Mouse (Mus musculus) kidney, embryonic 16.5 days (tissue): ENCODE results near the gene Bsn. TPM values are rescaled to one million over a fixed set of nuclear protein-coding genes. Genes with fewer than 3 reads are reported as not detected.

Source experiments
- ATAC-seq: fragments of 200-750 bp; cut with Nextera tagmentation; 2 replicates; pipeline ENCODE4 v1.8.0; 2017; ENCODE audit warnings: moderate TSS enrichment; ENCODE audit not compliant: low FRiP score, low TSS enrichment
- H3K27ac ChIP-seq: fragments of 300-500 bp; sonication (generic); 2 replicates; pipeline ENCODE4 v1.5.1; 2014; ENCODE audit warnings: low read length
- H3K27me3 ChIP-seq: fragments of 300-500 bp; sonication (generic); 2 replicates; pipeline ENCODE4 v1.6.1; 2014; ENCODE audit warnings: low read length, control low read depth, mixed read lengths; ENCODE audit not compliant: insufficient read depth
- H3K36me3 ChIP-seq: fragments of 300-500 bp; sonication (generic); 2 replicates; pipeline ENCODE4 v1.6.1; 2014; ENCODE audit warnings: low read length, control low read depth, mixed read lengths; ENCODE audit not compliant: insufficient read depth
- H3K4me1 ChIP-seq: fragments of 300-500 bp; sonication (generic); 2 replicates; pipeline ENCODE4 v1.6.1; 2014; ENCODE audit warnings: low read length, control low read depth, mixed read lengths; ENCODE audit not compliant: insufficient read depth
- H3K4me2 ChIP-seq: fragments of 300-500 bp; sonication (generic); replicated peaks from 2 replicates; pipeline ENCODE4 v1.6.1; 2014; ENCODE audit warnings: low read depth, low read length
- H3K4me3 ChIP-seq: fragments of 300-500 bp; sonication (generic); 2 replicates; pipeline ENCODE4 v1.5.1; 2014; ENCODE audit warnings: mild to moderate bottlenecking, low read length
- H3K9ac ChIP-seq: fragments of 300-500 bp; sonication (generic); replicated peaks from 2 replicates; pipeline ENCODE4 v1.6.1; 2014; ENCODE audit warnings: low read length
- H3K9me3 ChIP-seq: fragments of 300-500 bp; sonication (generic); 2 replicates; pipeline ENCODE4 v1.6.1; 2016; ENCODE audit warnings: low read length, control low read depth
- WGBS: fragments of 180-500 bp; shearing (Covaris S2); extraction: QIAGEN DNeasy Blood & Tissue Kit; methylation state at CpG from one replicate; pipeline ENCODE4 v1.1.7; 2014; 5-methylcytosine and 5-hydroxymethylcytosine counted together
- polyA plus RNA-seq: library from polyadenylated mRNA; unstranded; fragments of >200 nt; fragmentation: Nextera tagmentation; extraction: Ambion mirVana; gene quantifications from 2 replicates; pipeline ENCODE4 v1.2.1, GENCODE M21; 2015

Bsn gene
- polyA plus RNA-seq, 1 experiment from 2014 or later: 0.67 TPM

GRCm38 (mm10) chr9:108144371-108145270, 45.6 kb downstream of the Bsn start:
- no peaks in the 10 kb centered on the region; the same call in 1 of the 2 replicates for H3K9me3 ChIP-seq
- no peaks in the 10 kb centered on the region for H3K4me1 ChIP-seq
- no peak overlapping the region for H3K9ac ChIP-seq
- ATAC-seq: no peak
- no peak overlapping the region for H3K27ac ChIP-seq
- H3K4me2 ChIP-seq: no peak overlapping the region
- 77% methylated on average over 17 of the region's 17 CpGs for WGBS
- no peaks in the 10 kb centered on the region for H3K27me3 ChIP-seq
- no peaks in the 10 kb centered on the region for H3K36me3 ChIP-seq
- H3K4me3 ChIP-seq: no peak overlapping the region

- no peak for ATAC-seq
- Histone ChIP-seq H3K27ac (no peak overlapping the region), H3K4me2 (no peak overlapping the region), H3K9me3 (no peaks in the 10 kb centered on the region; the same call in 1 of the 2 replicates), H3K36me3 (no peaks in the 10 kb centered on the region), H3K9ac (no peak overlapping the region), H3K4me3 (no peak overlapping the region), H3K27me3 (no peaks in the 10 kb centered on the region), H3K4me1 (no peaks in the 10 kb centered on the region)
- 83% methylated on average over 2 of the region's 2 CpGs for WGBS
These were observed 46.7 kb downstream of the Bsn start for GRCm38 (mm10) chr9:108143470-108143869.

GRCm38 (mm10) chr9:108141387-108141786, 48.8 kb downstream of the Bsn start:
- Histone ChIP-seq H3K4me2 (no peak overlapping the region), H3K27ac (no peak overlapping the region), H3K9me3 (no peaks in the 10 kb centered on the region; the same call in 1 of the 2 replicates), H3K4me3 (no peak overlapping the region), H3K36me3 (no peaks in the 10 kb centered on the region), H3K9ac (no peak overlapping the region), H3K27me3 (no peaks in the 10 kb centered on the region; the same call in 1 of the 2 replicates), H3K4me1 (no peaks in the 10 kb centered on the region)
- WGBS: 86% methylated on average over 10 of the region's 10 CpGs
- no peak for ATAC-seq

GRCm38 (mm10) chr9:108139963-108140695, 50.1 kb downstream of the Bsn start:
- H3K27ac ChIP-seq: no peak overlapping the region
- no peak for ATAC-seq
- no peaks in the 10 kb centered on the region; the same call in 1 of the 2 replicates for H3K27me3 ChIP-seq
- no peaks in the 10 kb centered on the region; the same call in 1 of the 2 replicates for H3K9me3 ChIP-seq
- WGBS: 77% methylated on average over 7 of the region's 7 CpGs
- no peak overlapping the region for H3K4me3 ChIP-seq
- no peaks in the 10 kb centered on the region for H3K4me1 ChIP-seq
- no peak overlapping the region for H3K4me2 ChIP-seq
- no peak overlapping the region for H3K9ac ChIP-seq
- no peaks in the 10 kb centered on the region for H3K36me3 ChIP-seq

GRCm38 (mm10) chr9:108139169-108139962, 50.8 kb downstream of the Bsn start:
- no peaks in the 10 kb centered on the region; the same call in 1 of the 2 replicates for H3K27me3 ChIP-seq
- no peak overlapping the region for H3K9ac ChIP-seq
- H3K36me3 ChIP-seq: no peaks in the 10 kb centered on the region
- WGBS: 86% methylated on average over 17 of the region's 17 CpGs
- H3K4me3 ChIP-seq: no peak overlapping the region
- no peaks in the 10 kb centered on the region for H3K4me1 ChIP-seq
- no peak overlapping the region for H3K27ac ChIP-seq
- ATAC-seq: no peak
- H3K9me3 ChIP-seq: no peaks in the 10 kb centered on the region; the same call in 1 of the 2 replicates
- H3K4me2 ChIP-seq: no peak overlapping the region

- Histone ChIP-seq H3K4me2 (no peak overlapping the region), H3K27ac (no peak overlapping the region), H3K9me3 (no peaks in the 10 kb centered on the region; the same call in 1 of the 2 replicates), H3K4me1 (no peaks in the 10 kb centered on the region), H3K9ac (no peak overlapping the region), H3K36me3 (no peaks in the 10 kb centered on the region), H3K4me3 (no peak overlapping the region), H3K27me3 (no peaks in the 10 kb centered on the region; the same call in 1 of the 2 replicates)
- 78% methylated on average over 6 of the region's 6 CpGs for WGBS
- no peak for ATAC-seq
These were observed 52.1 kb downstream of the Bsn start for GRCm38 (mm10) chr9:108138118-108138517.

- Histone ChIP-seq H3K27me3 (no peaks in the 10 kb centered on the region; the same call in 1 of the 2 replicates), H3K4me2 (no peak overlapping the region), H3K4me3 (no peak overlapping the region), H3K27ac (no peak overlapping the region), H3K4me1 (no peaks in the 10 kb centered on the region), H3K9ac (no peak overlapping the region), H3K36me3 (no peaks in the 10 kb centered on the region), H3K9me3 (no peaks in the 10 kb centered on the region)
- WGBS: 41% methylated on average over 17 of the region's 17 CpGs
- no peak for ATAC-seq
These were observed 52.7 kb downstream of the Bsn start for GRCm38 (mm10) chr9:108137523-108137922.

GRCm38 (mm10) chr9:108136930-108137462, 53.2 kb downstream of the Bsn start:
- WGBS: 77% methylated on average over 6 of the region's 6 CpGs
- Histone ChIP-seq H3K9me3 (no peaks in the 10 kb centered on the region), H3K27me3 (no peaks in the 10 kb centered on the region; the same call in 1 of the 2 replicates), H3K27ac (no peak overlapping the region), H3K9ac (no peak overlapping the region), H3K4me3 (no peak overlapping the region), H3K36me3 (no peaks in the 10 kb centered on the region), H3K4me2 (no peak overlapping the region), H3K4me1 (no peaks in the 10 kb centered on the region)
- no peak for ATAC-seq

- H3K27me3 ChIP-seq: no peaks in the 10 kb centered on the region; the same call in 1 of the 2 replicates
- no peak for ATAC-seq
- H3K4me1 ChIP-seq: no peaks in the 10 kb centered on the region
- H3K4me2 ChIP-seq: no peak overlapping the region
- no peaks in the 10 kb centered on the region for H3K9me3 ChIP-seq
- no peak overlapping the region for H3K27ac ChIP-seq
- WGBS: 50% methylated on average over 1 of the region's 1 CpGs
- H3K4me3 ChIP-seq: no peak overlapping the region
- no peak overlapping the region for H3K9ac ChIP-seq
- H3K36me3 ChIP-seq: no peaks in the 10 kb centered on the region
These were observed 54.0 kb downstream of the Bsn start for GRCm38 (mm10) chr9:108136225-108136624.
